Mouse (Mus musculus): Measurements from ENCODE around the gene Ip6k1.

GRCm38 (mm10) chr9:107984052-107984753, 18.1 kb upstream of the Ip6k1 start:
- TF ChIP-seq CTCF (IDR thresholded peaks at IDR 0.05) (no peak), EP300 (IDR thresholded peaks at IDR 0.05) (no peak)
